Mouse (Mus musculus) limb, embryonic 15.5 days (tissue): ENCODE data around the gene Crtc1. TPM values are rescaled to one million over a fixed set of nuclear protein-coding genes. Genes with fewer than 3 reads are reported as not detected.

Experiments used
- ATAC-seq: fragments of 200-750 bp; cut with Nextera tagmentation; 2 replicates; pipeline ENCODE4 v1.8.0; 2017; ENCODE audit warnings: low read depth, moderate TSS enrichment; ENCODE audit not compliant: insufficient number of reproducible peaks, low FRiP score, low TSS enrichment
- H3K27ac ChIP-seq: fragments of 300-500 bp; sonication (generic); 2 replicates; pipeline ENCODE4 v1.5.1; 2015; ENCODE audit warnings: moderate library complexity, mild to moderate bottlenecking, inconsistent platforms
- H3K27me3 ChIP-seq: fragments of 300-500 bp; sonication (generic); 2 replicates; pipeline ENCODE4 v1.6.1; 2015; ENCODE audit warnings: inconsistent platforms
- H3K36me3 ChIP-seq: fragments of 300-500 bp; sonication (generic); 2 replicates; pipeline ENCODE4 v1.6.1; 2015; ENCODE audit warnings: inconsistent platforms
- H3K4me1 ChIP-seq: fragments of 300-500 bp; sonication (generic); 2 replicates; pipeline ENCODE4 v1.6.1; 2015; ENCODE audit warnings: inconsistent platforms
- H3K4me2 ChIP-seq: fragments of 300-500 bp; sonication (generic); 2 replicates; pipeline ENCODE4 v1.6.1; 2015; ENCODE audit warnings: mild to moderate bottlenecking, inconsistent platforms
- H3K4me3 ChIP-seq: fragments of 300-500 bp; sonication (generic); 2 replicates; pipeline ENCODE4 v1.5.1; 2015; ENCODE audit warnings: mild to moderate bottlenecking, inconsistent platforms
- H3K9ac ChIP-seq: fragments of 300-500 bp; sonication (generic); 2 replicates; pipeline ENCODE4 v1.6.1; 2015; ENCODE audit warnings: inconsistent platforms
- H3K9me3 ChIP-seq: fragments of 300-500 bp; sonication (generic); 2 replicates; pipeline ENCODE4 v1.6.1; 2016; ENCODE audit warnings: inconsistent platforms
- WGBS: fragments of 180-500 bp; shearing (Covaris S2); methylation state at CpG from one replicate; pipeline ENCODE4 v1.1.7; 2015; 5-methylcytosine and 5-hydroxymethylcytosine counted together
- polyA plus RNA-seq: library from polyadenylated mRNA; unstranded; fragments of >200 nt; fragmentation: Nextera tagmentation; extraction: Ambion mirVana; gene quantifications from 2 replicates; pipeline ENCODE4 v1.2.1, GENCODE M21; 2015

Gene Crtc1
- polyA plus RNA-seq, 1 experiment from 2014 or later, result 22.2 TPM

DNA sequence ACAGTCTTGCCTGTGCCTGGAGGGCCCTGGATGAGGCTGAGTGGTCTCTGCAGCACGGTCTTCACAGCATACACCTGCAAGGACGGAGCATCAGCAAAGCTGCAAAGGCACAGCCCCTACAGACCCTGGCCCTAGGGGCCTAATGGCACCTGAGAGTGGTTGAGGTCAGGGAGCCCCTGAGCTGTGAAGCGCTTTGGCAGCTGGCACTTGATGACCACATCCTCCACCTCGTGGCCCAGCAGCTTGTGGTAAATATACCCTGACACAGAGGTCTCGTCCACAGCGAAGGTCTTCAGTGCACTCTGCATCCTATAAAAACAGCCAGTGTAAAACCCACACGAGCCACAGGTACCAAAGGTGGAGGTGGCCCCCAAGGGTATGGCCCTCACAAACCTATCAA lies 100.4 kb downstream of the Crtc1 start:
- Histone ChIP-seq H3K9ac (no peak overlapping the region), H3K4me1 (peaks cover 9% of the 10 kb centered on the region), H3K9me3 (no peaks in the 10 kb centered on the region), H3K4me3 (no peak overlapping the region), H3K4me2 (no peak overlapping the region), H3K27me3 (no peaks in the 10 kb centered on the region), H3K27ac (no peak overlapping the region), H3K36me3 (peaks cover 100% of the 10 kb centered on the region)
- ATAC-seq, result no peak
- 89% methylated on average over 7 of the region's 7 CpGs for WGBS

DNA sequence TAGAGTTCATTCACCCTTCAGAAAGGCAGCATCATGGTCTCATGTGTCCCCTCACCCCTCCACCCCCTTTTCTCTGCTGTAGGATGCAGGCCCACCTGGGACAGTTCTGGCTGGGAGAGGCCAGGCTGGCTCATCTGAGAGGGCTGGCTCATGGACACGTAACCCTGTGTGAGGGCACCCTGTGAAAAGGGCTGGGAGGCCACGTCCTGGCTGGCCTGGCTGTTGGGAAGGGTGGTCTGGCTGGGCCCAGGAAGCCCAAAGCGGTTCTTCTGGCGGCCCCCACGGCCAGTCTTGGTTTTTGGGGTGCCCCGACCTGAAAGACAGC lies 106.5 kb downstream of the Crtc1 start:
- 95% methylated on average over 6 of the region's 6 CpGs for WGBS
- Histone ChIP-seq H3K9me3 (no peaks in the 10 kb centered on the region), H3K4me1 (peaks cover 33% of the 10 kb centered on the region), H3K36me3 (peaks cover 65% of the 10 kb centered on the region), H3K4me2 (no peak overlapping the region), H3K4me3 (no peak overlapping the region), H3K27ac (no peak overlapping the region), H3K27me3 (0 out of 2 replicates have a peak, but pooled peaks cover 10% of the 10 kb centered on the region), H3K9ac (no peak overlapping the region)
- ATAC-seq, result no peak

Other genes starting within 250 kb of the Crtc1 start
- 5.7 and 5.8 TPM in 2 replicates for gene Slc25a42, start 227.3 kb downstream of the Crtc1 start, polyA plus RNA-seq
- 26.1 and 26.9 TPM in 2 replicates for gene Sugp2, start 205.4 kb downstream of the Crtc1 start, polyA plus RNA-seq
- 32.7 and 33.0 TPM in 2 replicates for gene Armc6, start 205.1 kb downstream of the Crtc1 start, polyA plus RNA-seq
- 36.0 and 40.7 TPM in 2 replicates for gene Homer3, start 156.8 kb downstream of the Crtc1 start, polyA plus RNA-seq
- 52.7 and 53.1 TPM in 2 replicates for gene Ddx49, start 137.1 kb downstream of the Crtc1 start, polyA plus RNA-seq
- gene Cope, start 137.1 kb downstream of the Crtc1 start, polyA plus RNA-seq, result 397 and 441 TPM in 2 replicates
- gene Cers1, start 123.8 kb downstream of the Crtc1 start, polyA plus RNA-seq, result 8.8 and 9.6 TPM in 2 replicates
- 2.9 and 4.1 TPM in 2 replicates for gene Gdf1, start 109.8 kb downstream of the Crtc1 start, polyA plus RNA-seq
- 13.8 and 16.7 TPM in 2 replicates for gene Upf1, start 86.3 kb downstream of the Crtc1 start, polyA plus RNA-seq
- gene Comp, start 66.0 kb downstream of the Crtc1 start, polyA plus RNA-seq, result 101 and 104 TPM in 2 replicates
- 27.9 and 28.2 TPM in 2 replicates for gene Klhl26, start 37.4 kb upstream of the Crtc1 start, polyA plus RNA-seq
- gene Tmem59l, start 47.8 kb upstream of the Crtc1 start, polyA plus RNA-seq, result 6.9 and 9.6 TPM in 2 replicates
- 91.2 and 97.7 TPM in 2 replicates for gene Crlf1, start 53.6 kb upstream of the Crtc1 start, polyA plus RNA-seq
- 136 and 149 TPM in 2 replicates for gene Rex1bd, start 67.2 kb upstream of the Crtc1 start, polyA plus RNA-seq
- 859 and 940 TPM in 2 replicates for gene Uba52, start 71.2 kb upstream of the Crtc1 start, polyA plus RNA-seq
- gene Fkbp8, start 88.1 kb upstream of the Crtc1 start, polyA plus RNA-seq, result 274 and 278 TPM in 2 replicates
- gene Kxd1, start 88.4 kb upstream of the Crtc1 start, polyA plus RNA-seq, result 53.8 and 55.1 TPM in 2 replicates
- gene Ell, start 99.9 kb upstream of the Crtc1 start, polyA plus RNA-seq, result 20.4 and 21.1 TPM in 2 replicates
- 111 and 123 TPM in 2 replicates for gene Isyna1, start 154.8 kb upstream of the Crtc1 start, polyA plus RNA-seq
- gene Ssbp4, start 169.3 kb upstream of the Crtc1 start, polyA plus RNA-seq, result 119 and 120 TPM in 2 replicates
- gene Lrrc25, start 176.6 kb upstream of the Crtc1 start, polyA plus RNA-seq, result 3.2 and 3.3 TPM in 2 replicates
- gene Gdf15, start 192.9 kb upstream of the Crtc1 start, polyA plus RNA-seq, result 0.16 and 0.24 TPM in 2 replicates
- gene Pgpep1, start 220.8 kb upstream of the Crtc1 start, polyA plus RNA-seq, result 57.5 and 60.7 TPM in 2 replicates
- 199 and 201 TPM in 2 replicates for gene Lsm4, start 233.7 kb upstream of the Crtc1 start, polyA plus RNA-seq